Mouse (Mus musculus) cerebellum, adult 2 months (tissue): Measurements from ENCODE around the gene Tmprss13.

Source experiments
- CTCF ChIP-seq: fragments of 200-500 bp; IDR thresholded peaks from 2 replicates; pipeline ENCODE4 v1.5.1; 2011; ENCODE audit warnings: low read depth, mild to moderate bottlenecking, control low read depth, low read length, moderate library complexity, borderline replicate concordance; ENCODE audit not compliant: insufficient read depth
- POLR2A ChIP-seq: fragments of 200-500 bp; IDR thresholded peaks from 2 replicates; pipeline ENCODE4 v1.6.1; 2011; ENCODE audit warnings: low read length, control low read depth, borderline replicate concordance; ENCODE audit not compliant: insufficient read depth

DNA sequence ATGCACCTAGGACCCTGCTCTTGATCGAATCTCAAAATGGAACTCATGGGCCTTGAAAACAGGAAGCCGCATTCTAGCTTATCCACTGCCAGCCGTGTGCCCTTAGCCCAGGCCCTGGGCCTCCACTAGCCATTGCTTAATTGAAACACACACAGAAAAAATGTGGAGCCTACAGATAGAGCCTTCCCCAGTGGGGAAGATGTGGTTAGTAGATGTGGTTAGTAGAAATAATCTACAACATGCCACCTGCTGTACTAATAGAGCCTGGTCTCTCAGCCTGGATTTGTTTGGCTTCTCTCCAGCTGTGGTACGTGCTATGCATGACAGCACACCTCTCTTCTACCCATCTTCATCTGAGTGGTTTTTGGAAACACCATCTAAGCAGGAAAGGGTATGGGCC, 44.7 kb upstream of the Tmprss13 start:
- TF ChIP-seq CTCF (no peak), POLR2A (no peak)
